Mouse (Mus musculus): ENCODE measurements at regions not wholly inside any gene's neighbourhood (a gene's known extent, or its start where the extent isn't known, plus 50 kb on each side); places are given as distances from the start of the nearest gene placed in this dataset.

GRCm38 (mm10) chr12:70627638-70628037 lies 174.7 kb downstream of the Tmx1 start:
- DNase-seq (ENCODE audit: extremely low read depth, insufficient read length, low spot score), result no peak

GRCm38 (mm10) chr12:70628384-70629365 lies 175.8 kb downstream of the Tmx1 start:
- DNase-seq (ENCODE audit: extremely low read depth, insufficient read length, low spot score), result no peak

- no peak for DNase-seq (ENCODE audit: extremely low read depth, insufficient read length, low spot score)
These were observed 176.5 kb downstream of the Tmx1 start for GRCm38 (mm10) chr12:70629371-70629770.

- no peak for DNase-seq (ENCODE audit: extremely low read depth, insufficient read length, low spot score)
These were observed 178.4 kb downstream of the Tmx1 start for GRCm38 (mm10) chr12:70631281-70631680.

- no peak for DNase-seq (ENCODE audit: extremely low read depth, insufficient read length, low spot score)
These were observed 180.3 kb downstream of the Tmx1 start for GRCm38 (mm10) chr12:70633194-70633593.

GRCm38 (mm10) chr12:70633622-70634365 lies 180.9 kb downstream of the Tmx1 start:
- DNase-seq (ENCODE audit: extremely low read depth, insufficient read length, low spot score), result no peak

GRCm38 (mm10) chr12:70635997-70636396 lies 183.1 kb downstream of the Tmx1 start:
- DNase-seq (ENCODE audit: extremely low read depth, insufficient read length, low spot score), result no peak

GRCm38 (mm10) chr12:70640186-70640585 lies 185.1 kb upstream of the Frmd6 start:
- no peak for DNase-seq (ENCODE audit: extremely low read depth, insufficient read length, low spot score)

- no peak for DNase-seq (ENCODE audit: extremely low read depth, insufficient read length, low spot score)
These were observed 180.4 kb upstream of the Frmd6 start for GRCm38 (mm10) chr12:70644910-70645309.

GRCm38 (mm10) chr12:70645407-70645806 lies 179.9 kb upstream of the Frmd6 start:
- DNase-seq (ENCODE audit: extremely low read depth, insufficient read length, low spot score), result no peak

GRCm38 (mm10) chr12:70647516-70647915 lies 177.8 kb upstream of the Frmd6 start:
- DNase-seq (ENCODE audit: extremely low read depth, insufficient read length, low spot score), result no peak

GRCm38 (mm10) chr12:70648179-70648811 lies 177.0 kb upstream of the Frmd6 start:
- DNase-seq (ENCODE audit: extremely low read depth, insufficient read length, low spot score), result peak; percentile 26

GRCm38 (mm10) chr12:70648812-70649188 lies 176.5 kb upstream of the Frmd6 start:
- DNase-seq (ENCODE audit: extremely low read depth, insufficient read length, low spot score), result no peak

GRCm38 (mm10) chr12:70649691-70650090 lies 175.6 kb upstream of the Frmd6 start:
- DNase-seq (ENCODE audit: extremely low read depth, insufficient read length, low spot score), result no peak

- no peak for DNase-seq (ENCODE audit: extremely low read depth, insufficient read length, low spot score)
These were observed 174.8 kb upstream of the Frmd6 start for GRCm38 (mm10) chr12:70650470-70650869.

GRCm38 (mm10) chr12:70652751-70653150 lies 172.6 kb upstream of the Frmd6 start:
- no peak for DNase-seq (ENCODE audit: extremely low read depth, insufficient read length, low spot score)

GRCm38 (mm10) chr12:70653971-70654370 lies 171.3 kb upstream of the Frmd6 start:
- DNase-seq (ENCODE audit: extremely low read depth, insufficient read length, low spot score), result no peak

- peak; percentile 54 for DNase-seq (ENCODE audit: extremely low read depth, insufficient read length, low spot score)
These were observed 170.8 kb upstream of the Frmd6 start for GRCm38 (mm10) chr12:70654546-70654945.

GRCm38 (mm10) chr12:70655411-70655811 lies 169.9 kb upstream of the Frmd6 start:
- DNase-seq (ENCODE audit: extremely low read depth, insufficient read length, low spot score), result peak; percentile 36

- DNase-seq (ENCODE audit: extremely low read depth, insufficient read length, low spot score), result no peak
These were observed 169.3 kb upstream of the Frmd6 start for GRCm38 (mm10) chr12:70655900-70656544.
